Mouse (Mus musculus) kidney, embryonic 16.5 days (tissue): ENCODE measurements around the gene Olfr541. TPM values are rescaled to one million over a fixed set of nuclear protein-coding genes. Genes with fewer than 3 reads are reported as not detected.
"Not testable (repeated sequence)": the region's sequence is repeated elsewhere in the genome, so short reads cannot be mapped to it uniquely, and the experiment has no call there.

Experiments
- ATAC-seq: fragments of 200-750 bp; cut with Nextera tagmentation; 2 replicates; pipeline ENCODE4 v1.8.0; 2017; ENCODE audit warnings: moderate TSS enrichment; ENCODE audit not compliant: low FRiP score, low TSS enrichment
- H3K27ac ChIP-seq: fragments of 300-500 bp; sonication (generic); 2 replicates; pipeline ENCODE4 v1.5.1; 2014; ENCODE audit warnings: low read length
- H3K27me3 ChIP-seq: fragments of 300-500 bp; sonication (generic); 2 replicates; pipeline ENCODE4 v1.6.1; 2014; ENCODE audit warnings: low read length, control low read depth, mixed read lengths; ENCODE audit not compliant: insufficient read depth
- H3K36me3 ChIP-seq: fragments of 300-500 bp; sonication (generic); 2 replicates; pipeline ENCODE4 v1.6.1; 2014; ENCODE audit warnings: low read length, control low read depth, mixed read lengths; ENCODE audit not compliant: insufficient read depth
- H3K4me1 ChIP-seq: fragments of 300-500 bp; sonication (generic); 2 replicates; pipeline ENCODE4 v1.6.1; 2014; ENCODE audit warnings: low read length, control low read depth, mixed read lengths; ENCODE audit not compliant: insufficient read depth
- H3K4me2 ChIP-seq: fragments of 300-500 bp; sonication (generic); replicated peaks from 2 replicates; pipeline ENCODE4 v1.6.1; 2014; ENCODE audit warnings: low read depth, low read length
- H3K4me3 ChIP-seq: fragments of 300-500 bp; sonication (generic); 2 replicates; pipeline ENCODE4 v1.5.1; 2014; ENCODE audit warnings: mild to moderate bottlenecking, low read length
- H3K9ac ChIP-seq: fragments of 300-500 bp; sonication (generic); replicated peaks from 2 replicates; pipeline ENCODE4 v1.6.1; 2014; ENCODE audit warnings: low read length
- H3K9me3 ChIP-seq: fragments of 300-500 bp; sonication (generic); 2 replicates; pipeline ENCODE4 v1.6.1; 2016; ENCODE audit warnings: low read length, control low read depth
- WGBS: fragments of 180-500 bp; shearing (Covaris S2); extraction: QIAGEN DNeasy Blood & Tissue Kit; methylation state at CpG from one replicate; pipeline ENCODE4 v1.1.7; 2014; 5-methylcytosine and 5-hydroxymethylcytosine counted together
- polyA plus RNA-seq: library from polyadenylated mRNA; unstranded; fragments of >200 nt; fragmentation: Nextera tagmentation; extraction: Ambion mirVana; gene quantifications from 2 replicates; pipeline ENCODE4 v1.2.1, GENCODE M21; 2015

Gene Olfr541
- polyA plus RNA-seq: not detected in 2 replicates

- Histone ChIP-seq H3K27me3 (no peaks in the 10 kb centered on the region), H3K9me3 (no peaks in the 10 kb centered on the region), H3K36me3 (no peaks in the 10 kb centered on the region), H3K4me2 (no peak within 1 kb of the TSS), H3K4me1 (no peaks in the 10 kb centered on the region), H3K9ac (no peak within 1 kb of the TSS), H3K4me3 (no peak within 1 kb of the TSS), H3K27ac (no peak within 1 kb of the TSS)
- ATAC-seq: no peak
These were observed at the start of gene Olfr541 for GRCm38 (mm10) chr7:140696967-140697366. Gene Olfr541, plus strand, starts transcription at chr7:140697267.

GRCm38 (mm10) chr7:140659630-140660029, 37.4 kb upstream of the Olfr541 start, which contains the start of gene Olfr539:
Gene Olfr539, plus strand, starts transcription at chr7:140659930.
- no peak for ATAC-seq
- Histone ChIP-seq H3K4me1 (no peaks in the 10 kb centered on the region), H3K27ac (no peak within 1 kb of the TSS), H3K36me3 (no peaks in the 10 kb centered on the region), H3K9ac (no peak within 1 kb of the TSS), H3K4me3 (no peak within 1 kb of the TSS), H3K27me3 (no peaks in the 10 kb centered on the region), H3K4me2 (no peak within 1 kb of the TSS), H3K9me3 (no peaks in the 10 kb centered on the region)
- 76% methylated on average over 4 of the region's 4 CpGs for WGBS

- not testable (repeated sequence) for H3K4me2 ChIP-seq, H3K4me3 ChIP-seq, H3K27ac ChIP-seq, H3K9me3 ChIP-seq, ATAC-seq, H3K27me3 ChIP-seq, H3K4me1 ChIP-seq, H3K36me3 ChIP-seq, H3K9ac ChIP-seq
- 84% methylated on average over 3 of the region's 3 CpGs for WGBS
These were observed 26.4 kb upstream of the Olfr541 start for GRCm38 (mm10) chr7:140670693-140671092.

- H3K9ac ChIP-seq: no peak overlapping the region
- no peak overlapping the region for H3K27ac ChIP-seq
- H3K4me2 ChIP-seq: no peak overlapping the region
- ATAC-seq: no peak
- WGBS: under 1% methylated on average over 6 of the region's 6 CpGs
- peaks cover 4% of the 10 kb centered on the region; the same call in 1 of the 2 replicates for H3K9me3 ChIP-seq
- no peaks in the 10 kb centered on the region for H3K36me3 ChIP-seq
- no peak overlapping the region for H3K4me3 ChIP-seq
- no peaks in the 10 kb centered on the region for H3K27me3 ChIP-seq
- H3K4me1 ChIP-seq: no peaks in the 10 kb centered on the region
These were observed 21.2 kb upstream of the Olfr541 start for GRCm38 (mm10) chr7:140675863-140676262.

- not testable (repeated sequence) for H3K27me3 ChIP-seq, ATAC-seq, H3K4me2 ChIP-seq, H3K36me3 ChIP-seq, H3K9me3 ChIP-seq, H3K4me1 ChIP-seq, H3K9ac ChIP-seq, H3K4me3 ChIP-seq, H3K27ac ChIP-seq
- 70% methylated on average over 4 of the region's 4 CpGs for WGBS
These were observed 17.5 kb upstream of the Olfr541 start for GRCm38 (mm10) chr7:140679591-140679990.

GRCm38 (mm10) chr7:140681651-140682050, 15.4 kb upstream of the Olfr541 start, which contains the start of gene Olfr45:
Gene Olfr45, plus strand, starts transcription at chr7:140681951.
- Histone ChIP-seq H3K9me3 (no peaks in the 10 kb centered on the region), H3K36me3 (no peaks in the 10 kb centered on the region), H3K9ac (no peak within 1 kb of the TSS), H3K4me3 (no peak within 1 kb of the TSS), H3K4me2 (no peak within 1 kb of the TSS), H3K27me3 (no peaks in the 10 kb centered on the region), H3K4me1 (no peaks in the 10 kb centered on the region), H3K27ac (no peak within 1 kb of the TSS)
- 96% methylated on average over 1 of the region's 1 CpGs for WGBS
- no peak for ATAC-seq

- Histone ChIP-seq H3K27me3 (no peaks in the 10 kb centered on the region), H3K36me3 (no peaks in the 10 kb centered on the region), H3K4me2 (no peak overlapping the region), H3K4me1 (no peaks in the 10 kb centered on the region), H3K9me3 (no peaks in the 10 kb centered on the region), H3K27ac (no peak overlapping the region), H3K9ac (no peak overlapping the region), H3K4me3 (no peak overlapping the region)
- ATAC-seq: no peak
- WGBS: 79% methylated on average over 2 of the region's 2 CpGs
These were observed 9.3 kb downstream of the Olfr541 start for GRCm38 (mm10) chr7:140706348-140706747.

- Histone ChIP-seq H3K9ac (no peak overlapping the region), H3K9me3 (no peaks in the 10 kb centered on the region), H3K27me3 (no peaks in the 10 kb centered on the region), H3K4me3 (no peak overlapping the region), H3K27ac (no peak overlapping the region), H3K4me1 (no peaks in the 10 kb centered on the region), H3K36me3 (no peaks in the 10 kb centered on the region), H3K4me2 (no peak overlapping the region)
- ATAC-seq: no peak
- WGBS: 79% methylated on average over 6 of the region's 6 CpGs
These were observed 10.6 kb downstream of the Olfr541 start for GRCm38 (mm10) chr7:140707536-140708284.

- ATAC-seq: no peak
- Histone ChIP-seq H3K36me3 (no peaks in the 10 kb centered on the region), H3K4me1 (no peaks in the 10 kb centered on the region), H3K27ac (no peak overlapping the region), H3K27me3 (no peaks in the 10 kb centered on the region), H3K4me3 (no peak overlapping the region), H3K9ac (no peak overlapping the region), H3K9me3 (no peaks in the 10 kb centered on the region), H3K4me2 (no peak overlapping the region)
- 78% methylated on average over 7 of the region's 7 CpGs for WGBS
These were observed 20.3 kb downstream of the Olfr541 start for GRCm38 (mm10) chr7:140717155-140718055.

GRCm38 (mm10) chr7:140721095-140721494, 24.0 kb downstream of the Olfr541 start:
- Histone ChIP-seq H3K4me2 (no peak overlapping the region), H3K9ac (no peak overlapping the region), H3K27me3 (no peaks in the 10 kb centered on the region), H3K27ac (no peak overlapping the region), H3K4me1 (no peaks in the 10 kb centered on the region), H3K4me3 (no peak overlapping the region), H3K36me3 (no peaks in the 10 kb centered on the region), H3K9me3 (no peaks in the 10 kb centered on the region)
- ATAC-seq: no peak
- WGBS: 73% methylated on average over 6 of the region's 6 CpGs
